Mouse (Mus musculus): ENCODE measurements at regions not wholly inside any gene's neighbourhood (a gene's known extent, or its start where the extent isn't known, plus 50 kb on each side); places are given as distances from the start of the nearest gene placed in this dataset.

DNA sequence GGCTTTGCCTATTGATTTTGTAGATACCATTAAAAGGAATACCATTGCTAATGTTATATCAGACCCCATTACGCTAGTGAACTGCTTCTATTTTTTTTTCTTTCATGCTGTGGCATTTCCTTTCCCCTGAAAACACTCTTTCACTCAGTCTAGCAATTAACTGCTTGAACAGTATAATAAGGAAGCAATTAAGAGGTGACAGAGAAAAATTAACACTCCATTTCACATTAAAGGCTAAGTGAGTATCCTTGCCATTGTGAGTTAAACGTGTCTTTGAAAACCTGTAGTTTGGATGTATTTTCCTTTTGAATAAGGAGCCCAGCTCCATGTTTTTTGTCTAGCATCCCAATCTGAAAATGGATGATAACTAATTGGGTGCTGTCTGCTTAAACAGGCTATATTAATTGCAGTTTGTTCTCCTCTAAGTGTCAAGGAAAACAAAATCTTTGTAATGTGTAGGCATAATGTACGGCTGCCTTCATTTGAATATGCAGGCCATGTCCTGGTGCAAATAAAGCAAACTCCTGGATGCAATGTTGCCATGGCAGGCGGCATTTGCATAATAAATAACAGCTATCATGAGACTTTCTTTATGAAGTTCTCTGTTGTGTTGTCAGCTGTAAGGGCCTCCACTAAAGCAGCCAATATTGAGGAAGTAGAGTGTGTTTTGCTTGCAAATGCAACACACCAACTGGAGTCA lies 423.3 kb downstream of the Zic3 start:
- TF ChIP-seq CTCF (IDR thresholded peaks at IDR 0.05), result no peak
- H3K4me3 ChIP-seq, result no peak overlapping the region
- no peak overlapping the region for H3K27ac ChIP-seq
- intact Hi-C loops (cut with DNase I), result no loop called here
- no peak for DNase-seq

DNA sequence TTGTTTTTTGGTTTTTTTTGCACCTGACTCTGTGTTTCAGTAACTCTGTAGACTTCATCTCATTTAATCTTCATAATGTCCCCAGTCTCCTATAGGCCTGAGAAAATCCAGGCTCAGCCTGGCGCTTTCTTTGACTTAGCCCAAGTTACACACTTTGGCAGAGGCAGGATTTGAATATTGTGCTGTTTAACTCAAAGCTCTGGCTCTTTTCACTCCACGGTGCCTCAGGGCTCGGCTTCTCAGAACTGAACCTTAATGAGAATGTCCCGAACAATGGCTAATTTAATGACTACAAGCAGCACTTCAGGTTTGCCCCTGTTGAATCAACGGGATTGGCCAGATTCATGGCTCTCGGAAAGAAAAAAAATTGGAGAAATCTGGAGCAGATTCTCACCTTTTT lies 425.1 kb downstream of the Zic3 start:
- no peak for DNase-seq
- no peak for TF ChIP-seq CTCF (IDR thresholded peaks at IDR 0.05)
- intact Hi-C loops (cut with DNase I), result no loop called here
- no peak overlapping the region for H3K4me3 ChIP-seq
- H3K27ac ChIP-seq, result no peak overlapping the region

DNA sequence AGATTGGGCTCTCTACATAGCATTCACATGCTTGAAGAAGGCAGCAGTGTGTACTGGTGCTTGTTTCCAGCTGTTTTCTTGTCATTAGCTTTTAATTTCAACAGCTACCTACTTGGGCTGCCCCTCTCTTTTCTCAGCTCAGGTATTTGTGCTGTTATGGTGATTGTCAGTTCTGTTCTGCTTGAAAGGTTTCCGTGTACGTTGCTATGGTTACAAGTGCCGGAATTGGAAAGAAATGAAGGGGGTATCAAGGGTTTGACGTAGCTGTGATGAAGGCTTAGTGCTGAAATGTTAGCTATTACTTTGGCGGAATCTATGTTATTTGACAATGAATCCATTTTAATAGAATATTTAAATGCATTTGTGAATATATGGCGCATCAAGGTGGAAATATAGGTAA lies 439.5 kb upstream of the 4930550L24Rik start:
- Histone ChIP-seq H3K27ac (no peak overlapping the region), H3K4me3 (no peak overlapping the region)
- DNase-seq, result no peak
- intact Hi-C loops (cut with DNase I), result no loop called here
- TF ChIP-seq CTCF (IDR thresholded peaks at IDR 0.05), result no peak

DNA sequence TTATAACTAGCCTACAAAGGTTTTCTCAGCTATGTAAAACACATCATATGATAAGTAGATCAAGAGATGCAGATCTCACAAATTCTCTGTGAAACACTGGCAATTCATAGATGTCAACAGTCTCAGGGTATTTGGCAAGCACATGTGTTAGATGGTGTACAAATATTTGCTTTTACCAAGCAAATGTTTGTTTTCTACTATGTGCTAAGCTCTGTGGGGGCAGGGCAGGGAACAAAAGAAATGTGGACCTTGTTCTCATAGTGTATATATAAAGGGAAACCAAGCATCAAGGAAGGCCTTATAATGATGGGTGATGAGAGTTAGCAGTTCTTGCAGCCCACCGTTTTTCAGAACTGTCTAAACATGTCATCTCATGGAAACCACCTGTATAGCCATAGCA lies 438.2 kb upstream of the 4930550L24Rik start:
- DNase-seq, result no peak
- no peak overlapping the region for H3K27ac ChIP-seq
- intact Hi-C loops (cut with DNase I), result no loop called here
- no peak for TF ChIP-seq CTCF (IDR thresholded peaks at IDR 0.05)
- H3K4me3 ChIP-seq, result no peak overlapping the region

DNA sequence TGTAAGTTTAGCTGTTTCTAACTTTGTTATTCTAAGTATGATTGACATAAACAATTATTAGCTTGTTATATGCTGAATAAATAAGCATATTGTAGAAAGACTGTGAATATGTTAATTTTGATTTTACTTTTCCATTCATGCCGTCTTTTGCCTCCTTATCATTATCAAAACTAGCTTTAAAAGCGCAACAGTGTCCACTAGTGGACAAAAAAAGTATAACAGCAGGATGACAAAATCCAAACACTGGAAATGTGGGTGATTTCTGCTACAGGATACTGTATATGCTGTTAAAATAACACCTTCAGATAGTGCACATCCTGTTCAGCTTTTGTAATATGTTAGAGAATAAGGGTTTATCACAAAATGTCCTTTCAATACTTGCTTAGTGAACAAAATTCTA lies 418.3 kb upstream of the 4930550L24Rik start:
- Histone ChIP-seq H3K4me3 (no peak overlapping the region), H3K27ac (no peak overlapping the region)
- TF ChIP-seq CTCF (IDR thresholded peaks at IDR 0.05), result peak; percentile 69
- intact Hi-C loops (cut with DNase I), result no loop called here
- no peak for DNase-seq

DNA sequence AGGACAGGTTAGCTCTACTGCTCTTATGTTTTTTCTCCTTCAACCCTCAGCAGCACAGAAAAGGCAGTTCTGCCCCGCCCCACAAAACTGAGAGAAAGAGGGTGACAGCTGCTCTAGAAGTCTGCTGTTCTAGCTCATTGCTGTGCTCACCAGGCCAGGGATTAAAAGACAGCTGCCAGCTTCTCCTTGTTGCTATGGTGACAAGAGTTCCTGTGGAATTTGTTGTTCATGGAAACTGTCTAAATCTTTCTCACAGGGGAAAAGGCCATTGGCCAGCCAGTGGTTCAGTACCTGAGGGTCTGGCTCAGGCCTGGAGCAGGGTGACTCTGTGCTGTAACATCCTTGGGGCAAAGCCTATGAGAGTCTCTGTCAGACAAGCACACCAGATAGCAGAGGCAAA lies 405.6 kb upstream of the 4930550L24Rik start:
- no peak for DNase-seq
- intact Hi-C loops (cut with DNase I), result no loop called here
- no peak overlapping the region for H3K27ac ChIP-seq
- no peak for TF ChIP-seq CTCF (IDR thresholded peaks at IDR 0.05)
- no peak overlapping the region for H3K4me3 ChIP-seq

DNA sequence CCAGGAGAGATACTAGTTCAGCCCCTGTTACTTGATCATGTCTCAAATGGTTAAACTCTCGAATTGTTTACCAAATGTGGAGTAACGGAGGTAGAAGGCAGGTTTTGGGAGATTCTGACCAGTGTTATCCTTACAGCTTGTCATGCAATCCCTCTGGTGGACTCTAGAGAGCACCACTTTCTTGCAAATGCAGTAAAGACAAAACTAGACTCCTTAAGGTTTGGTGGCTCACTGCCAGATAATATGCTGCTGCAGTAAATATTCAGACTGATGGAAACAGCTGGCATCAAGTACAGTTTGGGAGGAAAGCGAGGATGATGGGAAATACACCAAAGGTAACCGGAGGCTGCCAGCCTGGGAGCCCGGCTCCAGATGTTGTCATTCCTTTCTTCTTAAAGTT lies 394.2 kb upstream of the 4930550L24Rik start:
- Histone ChIP-seq H3K4me3 (no peak overlapping the region), H3K27ac (no peak overlapping the region)
- intact Hi-C loops (cut with DNase I), result no loop called here
- DNase-seq, result no peak
- TF ChIP-seq CTCF (IDR thresholded peaks at IDR 0.05), result no peak

Measured in gastrocnemius, adult 2 months (tissue).